Mouse (Mus musculus): Measurements from ENCODE around the gene Olfr65. TPM values are rescaled to one million over a fixed set of nuclear protein-coding genes. Genes with fewer than 3 reads are reported as not detected.

Gene Olfr65
- polyA plus RNA-seq (2015; fragmentation: Nextera tagmentation; extraction: Ambion mirVana): not detected in 2 replicates

GRCm38 (mm10) chr7:103903187-103903586 lies at the start of gene Olfr65:
Gene Olfr65 (plus strand): TSS chr7:103903487.
- no peak for ATAC-seq (ENCODE audit: insufficient number of reproducible peaks, insufficient read depth, low FRiP score, low TSS enrichment, low read depth)
- 67% methylated on average over 2 of the region's 2 CpGs for WGBS
- no peak within 1 kb of the TSS for H3K4me2 ChIP-seq
- H3K4me3 ChIP-seq: no peak within 1 kb of the TSS
- no peaks in the 10 kb centered on the region for H3K36me3 ChIP-seq
- no peak within 1 kb of the TSS for H3K9ac ChIP-seq
- no peaks in the 10 kb centered on the region for H3K4me1 ChIP-seq
- no peaks in the 10 kb centered on the region for H3K27me3 ChIP-seq
- H3K9me3 ChIP-seq: no peaks in the 10 kb centered on the region
- no peak within 1 kb of the TSS for H3K27ac ChIP-seq

DNA sequence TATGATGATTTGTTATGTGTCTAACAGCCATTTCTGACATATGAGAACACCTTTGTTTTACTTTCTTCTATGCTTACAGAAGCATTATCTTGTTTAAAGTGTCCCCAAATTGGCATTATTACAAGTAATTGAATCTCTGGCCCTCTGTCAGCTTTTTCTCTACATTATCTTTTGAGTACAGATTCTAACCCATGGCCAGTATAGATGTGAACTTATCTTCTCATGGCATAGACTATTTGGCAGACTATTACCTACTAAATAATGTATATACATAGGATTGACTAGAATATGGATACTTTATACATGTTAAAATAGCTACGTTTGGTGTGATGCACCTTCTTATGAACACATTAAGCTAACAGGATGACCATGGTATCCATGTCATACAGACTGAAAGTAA lies 48.6 kb upstream of the Olfr65 start:
- no peaks in the 10 kb centered on the region for H3K4me1 ChIP-seq
- no peak for ATAC-seq (ENCODE audit: insufficient number of reproducible peaks, insufficient read depth, low FRiP score, low TSS enrichment, low read depth)
- no peaks in the 10 kb centered on the region for H3K9me3 ChIP-seq
- no peak overlapping the region for H3K27ac ChIP-seq
- no peaks in the 10 kb centered on the region for H3K27me3 ChIP-seq
- H3K9ac ChIP-seq: no peak overlapping the region
- 58% methylated on average over 1 of the region's 1 CpGs for WGBS
- no peaks in the 10 kb centered on the region for H3K36me3 ChIP-seq
- H3K4me2 ChIP-seq: no peak overlapping the region
- no peak overlapping the region for H3K4me3 ChIP-seq

DNA sequence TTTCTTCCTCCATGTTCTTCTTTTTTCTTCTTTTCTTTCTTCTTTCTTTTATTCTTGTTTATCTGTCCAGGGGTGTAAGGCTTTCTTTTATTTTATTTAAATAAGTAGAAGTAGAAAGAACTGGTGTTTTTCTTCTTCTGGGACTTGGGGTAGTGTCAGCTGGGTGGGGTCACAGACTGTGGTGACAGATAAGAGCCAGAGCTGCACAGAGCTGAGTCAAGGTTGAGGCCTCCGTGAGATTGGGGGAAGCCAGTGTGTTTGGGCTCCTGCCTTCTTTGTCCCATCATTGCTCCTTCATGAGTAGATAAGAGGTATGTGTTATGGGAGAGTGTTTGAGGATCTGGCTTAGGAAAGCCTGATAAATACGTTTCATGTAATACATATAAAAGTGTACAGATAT lies 44.2 kb upstream of the Olfr65 start:
- H3K9me3 ChIP-seq: no peaks in the 10 kb centered on the region
- ATAC-seq (ENCODE audit: insufficient number of reproducible peaks, insufficient read depth, low FRiP score, low TSS enrichment, low read depth): no peak
- no peaks in the 10 kb centered on the region for H3K27me3 ChIP-seq
- no peak overlapping the region for H3K9ac ChIP-seq
- no peak overlapping the region for H3K4me3 ChIP-seq
- WGBS: 69% methylated on average over 2 of the region's 2 CpGs
- H3K36me3 ChIP-seq: no peaks in the 10 kb centered on the region
- no peak overlapping the region for H3K27ac ChIP-seq
- no peaks in the 10 kb centered on the region for H3K4me1 ChIP-seq
- H3K4me2 ChIP-seq: no peak overlapping the region

DNA sequence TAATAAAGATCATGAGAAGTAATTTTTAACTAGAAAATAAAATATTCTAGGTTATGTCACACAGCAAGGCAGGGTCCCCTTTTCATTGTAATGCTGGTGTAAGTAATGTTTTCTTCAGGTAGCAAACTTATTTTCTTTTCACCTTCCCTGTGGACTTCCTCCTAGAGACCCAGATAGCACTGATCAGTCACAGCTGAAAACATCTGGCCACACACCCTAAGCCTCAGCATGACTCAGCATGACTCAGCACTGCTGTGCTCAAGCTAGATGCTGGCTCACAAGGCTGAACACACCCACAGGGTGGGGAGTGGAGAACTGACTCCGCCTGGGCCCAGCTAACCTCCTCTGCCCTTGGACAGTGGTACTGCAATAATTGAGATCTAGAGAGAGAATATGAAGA lies 42.4 kb upstream of the Olfr65 start:
- no peak overlapping the region for H3K27ac ChIP-seq
- no peak for ATAC-seq (ENCODE audit: insufficient number of reproducible peaks, insufficient read depth, low FRiP score, low TSS enrichment, low read depth)
- H3K27me3 ChIP-seq: no peaks in the 10 kb centered on the region
- H3K9me3 ChIP-seq: no peaks in the 10 kb centered on the region
- no peak overlapping the region for H3K4me2 ChIP-seq
- WGBS: 52% methylated on average over 1 of the region's 1 CpGs
- H3K9ac ChIP-seq: no peak overlapping the region
- H3K36me3 ChIP-seq: no peaks in the 10 kb centered on the region
- no peaks in the 10 kb centered on the region for H3K4me1 ChIP-seq
- H3K4me3 ChIP-seq: no peak overlapping the region

- Histone ChIP-seq H3K4me1 (no peaks in the 10 kb centered on the region), H3K27ac (no peak overlapping the region), H3K4me3 (no peak overlapping the region), H3K9ac (no peak overlapping the region), H3K4me2 (no peak overlapping the region), H3K36me3 (no peaks in the 10 kb centered on the region), H3K27me3 (no peaks in the 10 kb centered on the region), H3K9me3 (no peaks in the 10 kb centered on the region)
- WGBS: 82% methylated on average over 3 of the region's 3 CpGs
- no peak for ATAC-seq (ENCODE audit: insufficient number of reproducible peaks, insufficient read depth, low FRiP score, low TSS enrichment, low read depth)
These were observed 41.8 kb upstream of the Olfr65 start for GRCm38 (mm10) chr7:103861531-103861930.

- Histone ChIP-seq H3K36me3 (no peaks in the 10 kb centered on the region), H3K9ac (no peak overlapping the region), H3K4me1 (no peaks in the 10 kb centered on the region), H3K9me3 (no peaks in the 10 kb centered on the region), H3K27ac (no peak overlapping the region), H3K4me2 (no peak overlapping the region), H3K27me3 (no peaks in the 10 kb centered on the region), H3K4me3 (no peak overlapping the region)
- ATAC-seq (ENCODE audit: insufficient number of reproducible peaks, insufficient read depth, low FRiP score, low TSS enrichment, low read depth): no peak
These were observed 37.6 kb upstream of the Olfr65 start for GRCm38 (mm10) chr7:103865716-103866115.

DNA sequence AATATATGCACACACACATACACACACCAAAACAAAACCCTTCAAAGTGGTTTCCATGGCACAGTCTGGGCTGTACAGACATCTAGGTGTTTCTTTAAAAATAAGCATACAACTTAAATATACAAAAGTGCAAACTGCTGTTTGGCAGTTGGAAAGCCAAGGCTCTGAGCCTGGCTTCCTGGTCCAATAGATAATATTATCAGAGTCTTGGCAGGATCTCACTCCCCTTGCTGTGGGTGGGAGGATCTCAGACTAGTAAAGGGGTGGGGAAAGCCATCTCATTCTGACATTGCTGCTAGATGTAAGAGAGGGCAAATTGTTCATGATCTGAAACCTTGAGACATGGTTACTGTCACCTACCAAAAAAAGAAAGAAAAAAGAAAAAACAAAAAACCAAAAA lies 32.6 kb upstream of the Olfr65 start:
- Histone ChIP-seq H3K9ac (no peak overlapping the region), H3K4me2 (no peak overlapping the region), H3K36me3 (no peaks in the 10 kb centered on the region), H3K27ac (no peak overlapping the region), H3K4me3 (no peak overlapping the region), H3K9me3 (no peaks in the 10 kb centered on the region), H3K27me3 (no peaks in the 10 kb centered on the region), H3K4me1 (no peaks in the 10 kb centered on the region)
- no peak for ATAC-seq (ENCODE audit: insufficient number of reproducible peaks, insufficient read depth, low FRiP score, low TSS enrichment, low read depth)

DNA sequence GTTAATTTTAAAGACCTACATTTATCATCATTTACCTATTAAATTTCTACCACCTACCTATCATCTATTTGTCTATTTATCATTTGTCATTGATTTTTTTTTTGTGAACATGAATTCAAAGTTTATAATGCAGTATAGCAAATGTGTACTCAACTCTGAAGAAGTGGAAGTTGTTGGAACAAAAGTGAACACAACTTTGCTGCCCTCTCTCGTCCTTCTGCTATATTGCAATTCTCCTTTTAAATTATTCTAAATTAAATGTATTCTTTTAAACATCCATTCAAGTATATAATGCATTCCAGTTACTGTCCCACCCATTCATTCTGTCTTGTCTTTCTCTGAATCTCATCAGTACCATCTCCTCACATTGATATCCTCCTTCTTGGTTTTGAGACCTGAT lies 30.2 kb upstream of the Olfr65 start:
- Histone ChIP-seq H3K27ac (no peak overlapping the region), H3K9me3 (no peaks in the 10 kb centered on the region), H3K4me2 (no peak overlapping the region), H3K9ac (no peak overlapping the region), H3K27me3 (no peaks in the 10 kb centered on the region), H3K4me1 (no peaks in the 10 kb centered on the region), H3K4me3 (no peak overlapping the region), H3K36me3 (no peaks in the 10 kb centered on the region)
- 10% methylated on average over 1 of the region's 1 CpGs for WGBS
- no peak for ATAC-seq (ENCODE audit: insufficient number of reproducible peaks, insufficient read depth, low FRiP score, low TSS enrichment, low read depth)

DNA sequence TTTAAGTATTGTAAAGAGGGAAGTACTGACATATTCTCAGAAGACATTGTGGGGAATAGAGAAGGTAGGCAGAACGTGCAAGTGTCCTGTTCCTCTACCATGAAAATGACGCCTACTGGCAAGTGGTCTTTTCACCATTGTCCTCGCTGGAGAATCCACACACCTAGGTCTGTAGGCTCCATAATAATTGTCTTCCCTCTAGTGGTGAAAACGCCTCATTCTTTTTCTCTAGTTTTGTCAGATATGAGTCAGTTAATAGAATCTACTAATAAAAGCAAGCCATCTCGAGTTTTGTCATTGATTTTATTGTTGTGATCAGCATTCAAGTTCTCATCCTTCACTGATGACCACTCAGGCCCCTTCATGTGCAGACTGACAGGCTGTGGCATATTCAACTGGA lies 28.8 kb upstream of the Olfr65 start:
- Histone ChIP-seq H3K27me3 (no peaks in the 10 kb centered on the region), H3K27ac (no peak overlapping the region), H3K4me1 (no peaks in the 10 kb centered on the region), H3K9me3 (no peaks in the 10 kb centered on the region), H3K4me3 (no peak overlapping the region), H3K36me3 (no peaks in the 10 kb centered on the region), H3K9ac (no peak overlapping the region), H3K4me2 (no peak overlapping the region)
- WGBS: 45% methylated on average over 5 of the region's 5 CpGs
- no peak for ATAC-seq (ENCODE audit: insufficient number of reproducible peaks, insufficient read depth, low FRiP score, low TSS enrichment, low read depth)

- Histone ChIP-seq H3K4me2 (no peak overlapping the region), H3K4me1 (no peaks in the 10 kb centered on the region), H3K27ac (no peak overlapping the region), H3K27me3 (no peaks in the 10 kb centered on the region), H3K9ac (no peak overlapping the region), H3K9me3 (no peaks in the 10 kb centered on the region), H3K4me3 (no peak overlapping the region), H3K36me3 (no peaks in the 10 kb centered on the region)
- WGBS: 85% methylated on average over 2 of the region's 2 CpGs
- no peak for ATAC-seq (ENCODE audit: insufficient number of reproducible peaks, insufficient read depth, low FRiP score, low TSS enrichment, low read depth)
These were observed 26.2 kb upstream of the Olfr65 start for GRCm38 (mm10) chr7:103877093-103877492.

DNA sequence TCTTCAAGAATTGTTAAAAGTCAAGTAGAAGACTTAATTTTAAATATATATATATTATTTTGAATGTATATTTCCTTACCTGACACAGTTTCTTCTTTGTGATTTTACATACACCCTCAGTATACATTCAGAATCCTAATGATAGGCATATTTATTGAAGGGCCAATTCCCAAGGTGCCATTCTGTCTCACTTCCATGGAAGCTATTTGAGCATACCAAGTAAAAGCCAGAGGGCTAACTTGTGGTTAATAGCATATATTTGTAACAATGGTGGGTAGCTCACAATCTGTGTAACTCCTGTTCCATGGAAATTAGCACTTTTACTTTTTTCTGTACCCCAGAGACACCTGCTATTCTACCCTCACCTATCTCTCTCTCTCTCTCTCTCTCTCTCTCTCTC lies 17.1 kb upstream of the Olfr65 start, which contains the start of gene Olfr66:
TSS of gene Olfr66 (minus strand) at position 101 of the 400 bp plus-strand sequence.
- no peak for ATAC-seq (ENCODE audit: insufficient number of reproducible peaks, insufficient read depth, low FRiP score, low TSS enrichment, low read depth)
- no peaks in the 10 kb centered on the region for H3K27me3 ChIP-seq

GRCm38 (mm10) chr7:103894385-103894784 lies 8.9 kb upstream of the Olfr65 start, which contains the start of gene Olfr64:
Gene Olfr64 (minus strand): TSS chr7:103894485.
- H3K4me1 ChIP-seq: no peaks in the 10 kb centered on the region
- no peaks in the 10 kb centered on the region for H3K9me3 ChIP-seq
- H3K4me3 ChIP-seq: no peak within 1 kb of the TSS
- no peak within 1 kb of the TSS for H3K27ac ChIP-seq
- no peaks in the 10 kb centered on the region for H3K27me3 ChIP-seq
- 84% methylated on average over 1 of the region's 1 CpGs for WGBS
- H3K36me3 ChIP-seq: no peaks in the 10 kb centered on the region
- no peak within 1 kb of the TSS for H3K9ac ChIP-seq
- H3K4me2 ChIP-seq: no peak within 1 kb of the TSS
- no peak for ATAC-seq (ENCODE audit: insufficient number of reproducible peaks, insufficient read depth, low FRiP score, low TSS enrichment, low read depth)

More for the DNA sequence above, 17.1 kb upstream of the Olfr65 start, which contains the start of gene Olfr66:
- Histone ChIP-seq H3K36me3 (no peaks in the 10 kb centered on the region), H3K9ac (no peak within 1 kb of the TSS), H3K4me3 (no peak within 1 kb of the TSS), H3K4me2 (no peak within 1 kb of the TSS), H3K9me3 (no peaks in the 10 kb centered on the region), H3K27ac (no peak within 1 kb of the TSS), H3K4me1 (no peaks in the 10 kb centered on the region)

- ATAC-seq (ENCODE audit: insufficient number of reproducible peaks, insufficient read depth, low FRiP score, low TSS enrichment, low read depth): no peak
- no peak overlapping the region for H3K4me2 ChIP-seq
These were observed 6.8 kb downstream of the Olfr65 start for GRCm38 (mm10) chr7:103910047-103910446.

More at GRCm38 (mm10) chr7:103910047-103910446, 6.8 kb downstream of the Olfr65 start:
- Histone ChIP-seq H3K4me3 (no peak overlapping the region), H3K36me3 (no peaks in the 10 kb centered on the region), H3K27me3 (no peaks in the 10 kb centered on the region), H3K9ac (no peak overlapping the region), H3K27ac (no peak overlapping the region), H3K4me1 (no peaks in the 10 kb centered on the region), H3K9me3 (no peaks in the 10 kb centered on the region)
- WGBS: 24% methylated on average over 3 of the region's 3 CpGs
